In genomic region chr3:121819693-121820200, GRCm38 (mm10) we compare ENCODE assay signal across 13 mouse cellular contexts.
"Had no signal": no experiment of that assay in that cellular context is flagged by ENCODE, and none has a peak within 500 bp of the region (broad histone marks: within the 10 kb centered on the region; RNA-seq: fewer than 3 reads in every experiment).

No protein-coding gene starts in this region.

- H3K9ac ChIP-seq: limb, embryonic 12.5 days; liver, embryonic 13.5 days; liver, postnatal 0 days; lung, embryonic 15.5 days; neural tube, embryonic 12.5 days had no signal

- H3K27ac ChIP-seq: limb, embryonic 12.5 days; liver, embryonic 13.5 days; lung, embryonic 15.5 days; neural tube, embryonic 12.5 days had no signal

- H3K27me3 ChIP-seq: limb, embryonic 12.5 days; liver, embryonic 13.5 days; lung, embryonic 15.5 days; neural tube, embryonic 12.5 days had no signal

- H3K4me2 ChIP-seq: limb, embryonic 12.5 days; liver, embryonic 13.5 days; lung, embryonic 15.5 days; neural tube, embryonic 12.5 days had no signal

- H3K4me3 ChIP-seq: limb, embryonic 12.5 days; liver, embryonic 13.5 days; lung, embryonic 15.5 days; neural tube, embryonic 12.5 days had no signal

- H3K36me3 ChIP-seq: limb, embryonic 12.5 days; liver, embryonic 13.5 days; lung, embryonic 15.5 days; neural tube, embryonic 12.5 days had no signal

- DNase-seq: kidney, adult 8-10 months; kidney, postnatal 25 days; layer of hippocampus, postnatal 36 days; liver; liver, embryonic 13.5 days; liver, postnatal 0 days; lung, postnatal 14 days; midbrain, embryonic 14.5 days; right cerebral cortex, postnatal 4 days; thymus, postnatal 4 days had no signal

- H3K9me3 ChIP-seq: limb, embryonic 12.5 days; liver, embryonic 13.5 days; lung, embryonic 15.5 days; neural tube, embryonic 12.5 days had no signal
